Mouse (Mus musculus) gastrocnemius, postnatal 10 days (tissue): Measurements from ENCODE around the gene Trpm3. TPM values are rescaled to one million over a fixed set of nuclear protein-coding genes. Genes with fewer than 3 reads are reported as not detected.

ENCODE experiments used
- DNase-seq: peaks from one replicate; pipeline ENCODE4 v3.0.0; 2021; ENCODE audit warnings: mixed read lengths
- total RNA-seq, 2 experiments: library from RNA; stranded (reverse); gene quantifications; 2 replicates each; pipeline ENCODE4 v1.2.3; 2021

Trpm3 gene
- total RNA-seq, 2 experiments from 2014 or later, result 2.3 to 3.7 TPM

- peak; percentile 88 for DNase-seq
These were observed 165.3 kb downstream of the Trpm3 start for GRCm38 (mm10) chr19:22303952-22304655.

GRCm38 (mm10) chr19:22308081-22308480 is 169.2 kb downstream of the Trpm3 start:
- no peak for DNase-seq

GRCm38 (mm10) chr19:22317306-22317705 is 178.5 kb downstream of the Trpm3 start:
- DNase-seq, result no peak

- DNase-seq, result no peak
These were observed 188.0 kb downstream of the Trpm3 start for GRCm38 (mm10) chr19:22326813-22327212.

GRCm38 (mm10) chr19:22327226-22327625 is 188.4 kb downstream of the Trpm3 start:
- DNase-seq, result no peak

GRCm38 (mm10) chr19:22336278-22336677 is 197.4 kb downstream of the Trpm3 start:
- DNase-seq, result no peak

GRCm38 (mm10) chr19:22337468-22337867 is 198.6 kb downstream of the Trpm3 start:
- DNase-seq, result peak; percentile 16

- no peak for DNase-seq
These were observed 200.1 kb downstream of the Trpm3 start for GRCm38 (mm10) chr19:22338927-22339326.

- DNase-seq, result no peak
These were observed 215.2 kb downstream of the Trpm3 start for GRCm38 (mm10) chr19:22354037-22354541.

- peak; percentile 7 for DNase-seq
These were observed 248.0 kb downstream of the Trpm3 start for GRCm38 (mm10) chr19:22386890-22387289.

- DNase-seq, result no peak
These were observed 255.9 kb downstream of the Trpm3 start for GRCm38 (mm10) chr19:22394700-22395099.

GRCm38 (mm10) chr19:22404049-22404448 is 265.2 kb downstream of the Trpm3 start:
- DNase-seq, result no peak

GRCm38 (mm10) chr19:22418239-22418638 is 279.4 kb downstream of the Trpm3 start:
- DNase-seq, result no peak

- no peak for DNase-seq
These were observed 298.4 kb downstream of the Trpm3 start for GRCm38 (mm10) chr19:22437207-22437606.

GRCm38 (mm10) chr19:22447418-22448339 is 308.8 kb downstream of the Trpm3 start:
- peak; percentile 10 for DNase-seq

GRCm38 (mm10) chr19:22448340-22449288 is 309.8 kb downstream of the Trpm3 start:
- no peak for DNase-seq

GRCm38 (mm10) chr19:22451290-22451689 is 312.4 kb downstream of the Trpm3 start:
- DNase-seq, result no peak

- no peak for DNase-seq
These were observed 318.1 kb downstream of the Trpm3 start for GRCm38 (mm10) chr19:22456935-22457334.

GRCm38 (mm10) chr19:22462043-22462442 is 323.2 kb downstream of the Trpm3 start:
- no peak for DNase-seq

- DNase-seq, result no peak
These were observed 324.7 kb downstream of the Trpm3 start for GRCm38 (mm10) chr19:22463506-22463905.

- DNase-seq, result no peak
These were observed 330.8 kb downstream of the Trpm3 start for GRCm38 (mm10) chr19:22469608-22470007.
